Mouse (Mus musculus) ovary, postnatal 36 days (tissue): ENCODE results near the gene Gadl1.
A peak's percentile ranks its signal among the peaks of the same experiment; 100 is the strongest.

Experiments used
- DNase-seq: peaks from one replicate; pipeline ENCODE4 v3.0.0; 2022; ENCODE audit warnings: low spot score, mixed read lengths

The Gadl1 gene

DNA sequence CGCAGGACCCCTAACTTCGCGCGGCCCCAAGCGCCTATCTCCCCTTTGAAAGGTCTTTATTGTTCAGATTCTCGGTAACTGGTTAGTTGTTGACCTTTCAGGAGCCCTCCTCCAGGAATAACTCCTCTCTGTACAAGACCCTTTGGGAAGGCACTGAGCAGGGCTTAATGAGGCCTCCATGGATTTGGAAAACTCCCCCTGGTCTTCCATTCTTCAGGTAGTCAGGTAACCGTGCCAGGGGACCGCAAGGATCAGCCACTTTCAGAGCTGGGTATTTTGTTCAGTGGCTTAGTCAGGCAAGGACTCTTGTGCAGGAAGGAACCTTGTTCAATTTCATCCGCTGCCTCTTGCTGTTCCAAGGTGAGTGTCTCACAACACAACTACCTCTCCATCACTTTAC, at the start of gene Gadl1:
Gene Gadl1, plus strand, starts transcription at position 301 of the 400 bp plus-strand sequence.
- DNase-seq: no peak

DNA sequence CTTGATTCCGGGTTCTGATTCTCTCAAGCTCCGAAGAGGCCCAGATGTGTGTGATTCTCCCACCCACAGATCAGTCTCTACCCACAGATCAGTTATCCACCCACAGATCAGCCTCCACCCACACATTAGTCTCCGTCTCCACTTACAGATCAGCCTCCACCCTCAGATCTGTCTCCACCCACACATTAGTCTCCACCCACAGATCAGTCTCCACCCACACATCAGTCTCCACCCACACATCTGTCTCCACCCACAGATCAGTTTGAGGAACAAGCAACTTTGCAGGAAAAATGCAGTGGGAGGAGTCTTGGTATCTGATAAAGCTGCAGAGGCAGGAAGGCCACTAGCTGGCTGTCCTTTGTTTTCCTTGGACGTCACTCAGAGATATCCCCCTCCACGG, 46.5 kb upstream of the Gadl1 start:
- no peak for DNase-seq

DNA sequence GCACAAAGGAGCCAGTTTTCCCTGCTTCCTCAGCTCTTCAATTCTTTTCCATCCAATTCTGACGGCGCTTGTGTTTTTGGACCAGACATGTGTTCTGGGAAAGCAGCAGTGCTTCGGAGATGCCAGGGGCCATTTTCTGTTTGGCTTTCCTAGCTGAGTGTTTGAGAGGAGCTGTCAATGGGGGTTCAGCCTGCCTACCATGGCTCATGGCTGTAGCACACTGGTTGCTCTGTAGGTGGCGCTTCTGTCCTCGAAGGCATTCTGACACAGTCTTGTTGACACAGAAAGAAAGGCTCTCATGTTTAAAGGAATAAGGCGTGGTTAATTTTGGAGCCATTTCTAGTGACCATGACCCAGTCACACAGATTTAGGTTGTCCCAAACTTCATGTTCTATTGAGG, 45.9 kb upstream of the Gadl1 start:
- no peak for DNase-seq

DNA sequence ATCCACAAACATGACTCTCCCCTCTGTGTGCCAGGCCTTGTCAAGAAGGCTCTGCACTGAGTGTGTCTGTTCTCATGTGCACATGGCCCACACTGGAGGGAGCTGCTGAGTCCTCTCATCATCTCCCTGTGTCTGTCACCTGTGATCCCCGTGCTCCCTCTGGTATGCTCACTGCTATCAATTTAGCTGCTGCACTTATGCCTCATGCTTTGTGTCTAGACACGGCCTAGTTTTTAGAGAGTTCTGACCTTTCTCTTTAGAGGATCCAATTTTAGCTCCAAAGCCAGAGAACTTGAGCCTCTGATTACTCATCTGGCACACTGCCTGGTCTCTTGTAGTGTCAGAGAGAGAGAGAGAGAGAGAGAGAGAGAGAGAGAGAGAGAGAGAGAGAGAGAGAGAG, 42.0 kb upstream of the Gadl1 start:
- DNase-seq: no peak

DNA sequence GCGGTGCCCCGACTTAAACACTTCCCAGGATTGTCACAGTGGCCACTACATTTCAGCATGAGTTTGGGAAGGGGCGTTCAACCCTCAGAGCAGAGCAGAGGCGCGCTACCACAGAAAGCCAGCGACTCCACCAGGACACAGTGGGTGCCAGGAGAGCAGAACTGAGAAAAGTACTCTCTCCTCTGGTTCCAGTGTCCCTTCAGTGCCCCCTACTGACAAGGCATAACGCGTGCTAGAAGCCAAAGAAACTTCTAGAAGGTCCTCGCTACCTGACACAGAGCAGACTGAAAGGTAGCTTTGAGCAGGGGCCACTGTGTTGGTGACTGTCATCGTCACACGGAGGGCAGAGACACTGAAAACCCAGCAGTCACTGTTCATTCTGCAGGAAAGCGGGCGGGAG, 39.1 kb upstream of the Gadl1 start:
- DNase-seq: no peak

DNA sequence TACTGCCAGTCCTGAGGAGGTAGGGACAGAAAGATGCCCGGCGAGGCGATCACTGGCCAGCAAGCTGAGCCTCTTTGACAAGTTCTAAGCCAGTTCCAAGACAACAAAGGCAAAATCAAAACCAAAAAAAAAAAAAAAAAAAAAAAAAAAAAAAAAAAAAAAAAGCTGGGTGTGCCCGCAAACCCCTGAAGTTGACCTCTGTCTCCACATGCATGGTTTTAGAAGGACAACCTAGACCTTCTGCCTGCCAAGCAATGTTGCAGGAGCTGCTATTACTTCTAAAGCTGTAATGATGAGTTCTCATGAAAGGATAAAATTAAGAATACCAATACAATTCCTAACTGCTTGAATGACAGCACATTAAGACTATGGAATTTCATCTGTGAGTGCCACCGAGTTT, 38.6 kb upstream of the Gadl1 start:
- DNase-seq: no peak

DNA sequence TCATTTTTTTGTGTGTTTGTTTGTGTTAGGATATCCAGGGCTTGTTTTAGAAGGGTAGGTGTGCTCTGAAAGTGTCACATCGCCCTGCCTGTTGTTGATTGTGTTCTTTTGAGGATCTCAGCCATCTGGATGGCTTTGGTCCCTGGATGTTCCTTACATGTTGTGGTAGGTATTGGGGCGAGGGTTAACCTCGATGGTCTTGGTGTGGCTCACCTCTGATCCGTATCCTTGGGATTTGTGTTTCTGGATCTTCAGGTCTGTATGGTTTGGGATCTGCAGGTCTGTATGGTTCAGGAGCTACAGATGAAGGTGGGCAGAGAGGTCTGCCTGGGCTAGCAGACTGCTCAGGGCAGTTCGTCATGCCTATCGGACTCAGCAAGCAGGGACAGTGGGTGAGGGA, 28.8 kb upstream of the Gadl1 start:
- no peak for DNase-seq

DNA sequence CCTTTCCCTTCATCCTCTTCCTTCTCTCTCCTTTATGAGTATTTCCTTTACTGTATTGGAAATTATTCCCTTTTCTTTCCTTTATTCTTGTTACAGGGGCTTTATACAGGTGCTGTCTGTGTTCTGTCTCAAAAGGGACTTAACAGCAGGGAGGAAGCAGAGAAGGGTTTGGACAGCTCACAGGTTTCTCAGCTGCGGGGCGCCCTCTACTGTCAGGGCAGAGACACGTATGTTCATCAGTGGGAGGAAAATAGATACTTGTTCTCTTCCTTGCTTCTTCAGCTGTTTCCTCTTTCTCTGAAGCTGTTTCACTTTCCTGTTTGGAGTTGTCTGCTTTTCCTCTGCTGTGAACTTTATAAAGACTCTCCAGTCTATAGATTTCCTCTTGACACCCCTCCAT, 28.1 kb upstream of the Gadl1 start:
- peak; percentile 17 for DNase-seq

DNA sequence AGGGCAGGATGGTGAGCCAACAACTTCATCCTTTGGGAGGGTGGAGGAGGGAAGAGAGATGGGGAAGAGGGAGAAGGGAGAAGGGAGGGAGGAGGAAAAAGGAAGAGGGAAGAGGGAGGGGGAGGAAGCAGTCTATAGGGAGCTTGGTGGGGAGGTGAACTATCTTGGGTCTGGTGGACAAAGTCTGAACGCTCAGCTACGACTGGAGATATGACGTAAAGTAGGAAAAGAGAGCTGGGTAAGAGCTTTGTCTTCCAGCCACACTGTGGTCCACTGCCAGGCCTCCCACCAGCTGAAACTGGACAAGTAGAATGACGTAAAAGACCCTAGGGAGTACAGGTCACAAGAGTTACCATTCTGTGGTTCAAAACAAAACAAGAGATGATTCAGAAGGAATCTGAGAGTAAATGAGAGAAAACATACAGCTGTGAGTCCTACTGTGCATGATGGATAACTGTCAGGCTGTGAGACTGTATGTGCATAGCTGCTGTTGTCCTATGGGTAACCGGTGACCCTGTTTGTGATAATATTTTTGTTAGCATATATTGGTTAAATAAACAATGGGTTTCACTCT, 26.5 kb upstream of the Gadl1 start:
- no peak for DNase-seq

DNA sequence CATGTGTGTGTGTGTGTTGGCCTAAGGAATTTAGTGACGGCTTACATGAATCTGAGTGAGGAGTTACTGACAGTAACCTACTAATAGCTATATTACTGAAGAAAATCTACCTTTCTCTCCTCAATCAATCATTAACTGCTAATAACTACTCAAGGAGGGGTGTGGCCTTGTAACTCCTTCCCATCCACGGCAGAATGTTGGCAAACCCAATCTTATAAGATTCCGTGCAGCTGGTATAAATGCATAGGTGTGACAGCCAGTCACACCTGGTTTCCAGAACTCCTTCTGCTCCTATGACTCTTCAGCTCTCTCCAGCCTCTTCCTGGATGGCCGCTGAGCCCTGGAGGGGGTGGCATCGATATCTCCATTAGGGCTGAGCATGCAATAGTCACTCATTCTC, 25.8 kb upstream of the Gadl1 start:
- no peak for DNase-seq

DNA sequence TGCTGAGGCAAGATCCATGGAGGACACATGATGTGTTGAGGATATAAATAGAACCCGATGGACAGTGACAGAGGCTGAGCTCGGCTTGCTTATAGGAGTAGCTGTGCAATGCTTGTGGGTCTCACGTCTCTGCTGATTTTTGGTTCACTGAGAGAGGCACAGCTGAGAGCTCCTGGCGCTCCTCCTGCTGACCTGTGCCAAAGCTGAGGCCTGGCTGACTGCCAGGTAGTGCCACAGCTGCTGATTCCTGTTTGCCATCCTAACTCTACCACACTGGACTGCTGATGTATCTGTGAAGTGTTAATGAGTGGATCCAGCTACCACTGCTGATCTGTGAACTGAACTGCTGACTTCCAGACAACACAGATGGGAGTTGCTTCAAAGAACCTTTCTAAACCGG, 21.7 kb upstream of the Gadl1 start:
- DNase-seq: no peak

DNA sequence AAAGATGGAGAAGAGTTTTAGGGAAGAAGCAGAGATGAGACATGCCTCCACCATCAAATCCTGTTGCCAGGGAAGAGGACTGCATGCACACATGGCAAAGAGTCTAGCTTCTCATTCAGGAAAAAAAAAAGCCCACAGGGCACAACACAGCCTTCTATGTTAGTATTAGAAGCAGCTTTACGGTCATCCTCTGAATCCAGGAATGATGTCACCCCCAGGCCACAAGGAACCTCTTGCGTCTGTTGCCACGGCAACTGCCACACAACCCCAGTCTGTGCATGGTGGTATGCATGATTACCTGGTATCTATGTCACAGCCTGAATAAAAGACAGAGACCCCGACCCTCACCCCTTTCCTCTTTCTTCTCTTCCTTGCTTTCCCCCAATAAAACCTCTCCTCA, 16.1 kb upstream of the Gadl1 start:
- DNase-seq: no peak

DNA sequence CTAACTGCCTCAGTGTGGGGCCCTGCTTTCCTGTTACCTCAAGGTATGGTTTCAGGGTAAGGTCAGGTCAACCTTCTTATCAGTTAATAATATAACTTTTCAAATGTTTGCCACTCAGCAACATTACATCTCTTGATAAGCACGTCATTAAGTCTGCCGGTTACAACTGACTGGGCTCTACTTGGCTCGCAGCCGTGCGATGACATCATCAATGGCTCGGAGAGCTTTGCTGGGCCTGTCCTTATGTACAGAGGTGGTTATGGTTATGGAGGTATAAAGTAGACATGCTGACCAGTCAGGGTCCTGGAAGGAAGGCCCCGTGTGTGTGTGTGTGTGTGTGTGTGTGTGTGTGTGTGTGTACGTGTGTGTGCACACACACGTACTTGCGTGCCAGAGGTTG, 15.3 kb upstream of the Gadl1 start:
- no peak for DNase-seq

DNA sequence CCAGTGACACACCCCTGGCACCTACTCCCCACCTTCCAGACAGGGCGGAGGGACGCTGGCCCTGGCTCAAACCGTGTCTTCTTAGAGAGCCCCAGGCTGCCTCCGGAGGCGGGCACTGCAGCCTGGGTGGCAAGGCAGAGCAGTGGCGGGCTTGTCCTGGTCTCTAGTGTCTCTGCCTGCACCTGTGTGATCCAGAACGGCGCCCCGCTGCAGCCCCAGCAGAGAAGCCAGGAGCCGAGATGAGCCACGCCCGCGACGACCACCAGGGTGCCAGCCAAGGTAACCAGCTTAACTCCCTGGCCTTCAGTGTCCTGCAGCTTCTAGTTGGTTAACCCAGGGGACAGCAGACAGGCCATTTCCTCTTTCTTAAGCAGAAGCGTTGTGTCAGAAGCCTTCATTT, 930 bp upstream of the Gadl1 start:
- DNase-seq: no peak

DNA sequence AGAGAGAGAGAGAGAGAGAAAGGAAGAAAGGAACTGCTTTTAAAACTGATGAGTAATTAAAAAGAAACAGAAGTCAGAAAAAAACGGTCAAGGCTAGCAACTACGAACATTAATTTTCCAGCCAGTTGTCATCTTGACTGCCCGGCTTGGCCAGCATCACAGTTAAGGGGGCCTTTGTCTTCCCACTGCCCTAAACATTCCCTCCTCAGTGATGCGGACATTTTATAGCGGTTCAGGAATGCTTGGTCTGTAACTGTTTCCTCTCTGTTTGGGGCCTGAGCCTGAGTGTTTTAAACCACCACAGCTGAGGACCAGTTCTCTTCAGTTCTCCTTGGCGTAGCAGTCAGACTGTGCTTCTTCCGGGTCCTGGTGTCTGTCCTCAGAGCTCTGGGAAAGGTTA, 4.8 kb downstream of the Gadl1 start:
- DNase-seq: no peak

DNA sequence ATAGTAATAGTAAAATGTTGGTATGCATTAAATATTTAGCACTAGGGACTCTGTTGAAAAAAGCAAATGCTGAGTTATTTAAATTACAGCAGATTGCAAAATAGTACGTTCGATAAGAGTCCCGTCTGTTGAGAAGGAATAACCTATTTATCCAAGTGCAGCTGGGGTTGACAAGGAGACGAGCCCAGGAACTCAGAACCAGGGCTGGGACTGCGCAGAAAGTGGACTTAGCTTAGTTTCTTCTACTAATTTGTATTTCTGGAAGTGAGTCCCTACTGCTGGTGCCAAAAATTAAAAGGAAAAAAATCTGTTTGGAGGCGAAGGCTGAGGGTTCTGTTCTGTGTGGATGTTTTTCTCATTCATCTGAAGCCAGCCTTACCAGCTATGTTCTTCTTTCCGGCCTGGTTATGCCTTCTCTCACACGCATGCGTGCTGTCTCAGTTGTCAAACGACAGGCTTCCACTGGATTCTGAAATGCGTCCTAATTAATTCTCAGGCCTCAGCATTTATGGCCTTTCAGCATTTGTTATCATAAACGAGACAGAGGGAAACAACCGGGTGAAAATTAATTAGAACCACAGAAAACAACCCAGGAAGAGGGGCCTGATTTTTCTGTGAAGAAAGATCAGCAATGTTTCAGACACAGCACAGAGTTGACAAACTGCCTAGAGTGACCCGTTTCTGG, 6.5 kb downstream of the Gadl1 start:
- DNase-seq: no peak

DNA sequence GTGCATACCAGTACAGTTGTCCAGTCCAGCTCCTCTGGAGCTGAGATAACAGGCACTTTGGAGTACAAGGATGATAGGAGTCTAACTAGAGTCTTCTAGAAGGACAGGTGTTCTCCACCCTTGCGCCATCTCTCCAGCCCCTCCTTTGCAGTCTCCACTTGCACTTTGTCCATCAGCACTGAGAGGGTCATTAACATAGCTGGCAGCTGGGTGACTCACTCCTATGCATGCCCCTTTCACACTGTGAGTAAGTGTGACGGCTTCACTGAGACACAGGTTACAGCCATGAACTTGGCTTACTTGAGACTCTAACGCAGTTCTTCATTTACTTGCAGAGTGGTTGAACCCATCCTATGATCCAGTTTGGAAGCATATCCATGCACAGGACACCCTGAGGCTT, 10.5 kb downstream of the Gadl1 start:
- no peak for DNase-seq

DNA sequence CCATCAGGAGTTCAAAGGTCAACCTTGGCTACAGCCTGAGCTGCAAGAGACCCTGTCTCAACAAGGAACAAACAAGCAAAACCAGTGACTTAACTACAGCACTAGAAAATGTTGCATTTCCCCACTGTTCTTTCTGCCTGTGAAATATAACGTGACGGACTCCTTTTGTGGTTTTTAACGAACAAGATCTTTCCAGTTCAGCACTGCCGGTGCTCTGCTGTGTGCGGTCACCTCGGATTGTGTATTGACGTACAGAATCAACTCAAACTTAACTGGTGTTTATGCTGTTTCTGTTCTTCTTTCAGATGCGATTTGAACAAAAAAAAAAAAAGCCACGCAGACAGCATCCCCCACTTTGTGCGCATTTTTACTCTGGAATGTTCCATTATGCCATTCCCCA, 13.4 kb downstream of the Gadl1 start:
- no peak for DNase-seq

DNA sequence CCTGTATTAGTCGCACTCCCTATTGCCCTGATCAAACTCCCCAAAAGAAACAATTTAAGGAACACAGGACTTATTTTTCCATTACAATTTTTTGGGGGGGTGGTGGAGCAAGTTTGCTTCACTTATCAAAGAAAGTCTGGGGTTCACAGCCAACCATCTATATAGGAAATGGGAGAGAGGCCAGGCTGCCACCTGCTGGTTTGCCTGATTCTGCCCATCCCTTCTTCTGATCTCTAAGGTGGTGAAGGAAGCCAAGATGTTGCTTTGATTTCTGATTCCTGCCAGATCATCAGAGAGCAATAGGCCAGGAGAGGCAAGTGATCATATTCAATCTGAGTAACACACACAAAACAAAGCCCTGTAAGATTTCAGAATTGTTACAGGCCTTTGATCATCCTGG, 14.8 kb downstream of the Gadl1 start:
- no peak for DNase-seq

DNA sequence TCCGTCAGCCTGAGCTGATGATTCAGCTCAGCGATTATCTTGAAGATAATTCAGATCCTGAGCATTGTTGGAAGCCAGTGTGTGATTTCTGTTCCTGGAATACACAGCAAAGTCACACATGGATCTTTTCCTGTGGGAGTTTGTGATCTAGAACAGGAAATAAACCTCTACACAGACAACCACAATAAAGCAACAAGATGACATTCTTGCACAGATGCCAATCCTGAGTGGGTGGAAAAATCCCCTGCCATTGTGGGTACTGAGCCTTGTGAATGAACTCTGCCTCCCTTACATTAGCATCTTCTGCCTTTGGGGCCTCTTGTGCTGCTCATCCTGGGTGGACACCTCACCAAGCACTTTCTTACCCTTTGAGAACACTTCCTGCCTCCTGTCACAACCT, 22.5 kb downstream of the Gadl1 start:
- no peak for DNase-seq

DNA sequence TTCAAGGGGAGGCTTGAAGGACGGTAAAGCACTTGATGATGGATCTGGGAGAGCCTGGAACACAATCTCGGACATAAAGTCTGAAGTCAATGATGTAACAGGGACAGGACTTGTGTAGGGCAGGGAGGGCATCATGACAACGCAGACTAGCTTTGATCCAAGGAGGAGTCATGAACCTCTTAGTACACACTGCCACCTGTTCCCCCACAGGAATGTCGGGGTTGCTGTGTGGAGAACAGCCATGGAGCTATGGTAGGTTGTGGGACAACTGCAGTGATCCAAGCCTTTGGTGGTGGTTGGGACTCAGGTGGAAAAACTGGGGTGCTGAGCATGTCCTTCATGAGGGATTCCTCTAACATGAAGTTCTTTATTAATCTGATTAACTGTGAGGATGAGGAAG, 23.5 kb downstream of the Gadl1 start:
- DNase-seq: no peak

DNA sequence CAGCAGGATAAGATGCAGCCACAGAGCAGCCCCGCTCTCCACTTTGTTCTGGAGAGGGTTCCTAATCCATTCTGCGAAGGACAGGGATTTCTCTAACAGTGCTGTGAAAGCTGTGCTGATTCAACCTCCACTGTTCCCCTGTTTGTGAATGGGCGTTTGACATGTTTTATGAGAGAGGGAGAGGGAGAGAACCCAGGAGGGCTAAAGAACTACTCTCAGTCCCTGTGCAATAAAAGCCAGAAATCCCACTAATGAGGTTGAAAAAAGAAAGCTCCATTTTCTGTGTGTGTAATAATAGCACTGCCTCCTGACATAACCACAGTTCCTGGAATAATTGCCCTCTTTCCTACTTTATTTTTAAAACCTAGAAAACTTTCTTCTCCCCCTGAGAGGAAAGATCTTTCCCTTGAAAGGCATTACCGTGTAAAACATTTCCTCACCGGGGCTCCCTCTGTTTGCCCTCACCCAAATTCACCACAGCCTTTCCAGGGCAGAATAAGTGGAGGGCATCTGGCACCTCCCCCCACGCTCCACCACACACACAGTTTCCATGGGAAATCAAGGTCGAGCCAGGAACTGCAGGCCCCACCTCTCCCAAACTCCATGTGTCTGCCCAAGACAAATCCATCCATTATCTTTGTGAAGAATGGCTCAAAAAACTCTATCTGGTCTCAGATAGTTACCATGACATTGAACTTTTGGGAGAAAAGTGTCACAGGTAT, 24.1 kb downstream of the Gadl1 start:
- no peak for DNase-seq

DNA sequence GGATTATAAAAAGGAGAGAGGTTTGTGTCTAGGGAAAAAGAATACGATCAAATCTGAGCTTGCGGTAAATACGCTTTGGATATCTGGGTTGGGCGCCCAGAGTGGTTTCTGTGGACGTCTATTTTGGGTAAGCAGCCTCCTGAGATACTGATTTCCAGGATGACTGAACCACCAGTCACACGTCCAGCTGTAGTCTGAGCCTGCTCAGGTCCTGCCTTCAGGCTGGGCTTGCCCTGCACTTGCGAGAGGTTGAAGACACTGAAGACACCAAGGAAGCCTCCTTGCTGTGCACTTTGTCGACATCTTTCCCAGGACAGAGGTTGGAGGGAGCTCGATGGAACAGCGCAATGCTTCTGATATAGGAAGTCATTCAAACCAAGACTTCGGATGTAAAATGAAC, 25.0 kb downstream of the Gadl1 start:
- no peak for DNase-seq

DNA sequence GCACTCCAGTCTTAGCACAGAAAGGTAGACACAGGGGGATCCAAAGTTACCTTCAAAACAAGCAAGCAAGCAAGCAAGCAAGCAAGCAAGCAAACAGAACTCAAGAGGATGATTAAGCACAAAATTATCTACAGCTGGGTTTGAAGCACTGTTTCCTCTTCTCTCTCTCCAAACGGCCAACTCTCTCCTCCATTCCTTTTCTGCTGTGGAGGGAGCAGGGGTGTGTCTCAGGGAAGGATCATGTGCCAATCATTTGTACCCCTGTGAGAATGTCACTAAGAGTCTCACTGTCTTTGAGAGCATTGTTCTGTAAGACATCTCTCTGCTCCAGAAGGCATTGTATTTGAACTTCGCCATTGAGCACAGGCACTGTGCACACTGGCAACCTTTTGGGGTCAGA, 27.1 kb downstream of the Gadl1 start:
- DNase-seq: no peak
